Mouse (Mus musculus): ENCODE measurements around the gene Gps1. TPM values are rescaled to one million over a fixed set of nuclear protein-coding genes. Genes with fewer than 3 reads are reported as not detected.
"Not testable (repeated sequence)": the region's sequence is repeated elsewhere in the genome, so short reads cannot be mapped to it uniquely, and the experiment has no call there.

Gene Gps1
- polyA plus RNA-seq, 1 experiment from 2014 or later: 124 TPM

DNA sequence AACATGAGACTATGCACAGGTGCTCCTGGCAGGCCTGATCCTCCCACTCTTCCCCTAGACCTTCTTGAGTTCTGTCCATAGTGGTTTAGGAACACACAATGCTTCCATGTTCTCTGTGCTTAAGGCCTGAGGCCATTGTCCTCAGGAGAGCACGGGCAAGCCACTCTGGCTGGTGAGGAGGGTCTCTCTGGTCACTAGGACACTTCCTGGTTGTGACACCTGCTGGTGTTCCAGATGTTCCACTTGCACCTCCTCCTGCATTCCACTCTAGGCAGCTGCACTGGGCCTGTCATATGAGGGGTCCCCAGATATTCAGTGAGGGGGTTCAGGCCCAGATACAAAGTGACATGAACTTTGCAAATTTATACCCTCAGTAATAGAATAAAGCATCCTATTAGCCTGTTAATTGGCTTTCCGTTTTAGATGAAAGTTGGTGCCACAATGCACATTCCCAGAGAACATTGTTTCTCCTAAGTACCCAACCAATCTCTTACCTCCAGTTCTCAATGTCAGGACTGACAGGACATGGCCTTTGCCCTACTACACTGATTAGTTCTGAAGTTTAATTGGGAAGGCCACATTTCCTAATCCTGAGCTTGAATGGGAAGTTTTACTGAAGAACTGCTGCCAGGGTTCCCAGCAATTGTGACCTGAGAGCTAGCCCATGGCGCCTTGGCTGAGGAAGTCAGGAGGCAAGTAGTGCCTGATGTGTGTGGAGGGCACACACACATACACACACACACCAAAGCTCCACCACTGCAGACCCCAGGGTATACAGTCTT, 47.8 kb downstream of the Gps1 start:
- no peak overlapping the region for H3K27ac ChIP-seq (ENCODE audit: low read length)
- no peak overlapping the region for H3K4me2 ChIP-seq (ENCODE audit: low read depth, low read length)
- 85% methylated on average over 3 of the region's 3 CpGs for WGBS
- no peaks in the 10 kb centered on the region for H3K27me3 ChIP-seq (ENCODE audit: control insufficient read depth, insufficient read depth, low read length)
- no peak for ATAC-seq (replicated peaks; ENCODE audit: extremely low read depth, insufficient read depth, low FRiP score)
- no peaks in the 10 kb centered on the region for H3K9me3 ChIP-seq (replicated peaks; ENCODE audit: control insufficient read depth, low read length)
- no peaks in the 10 kb centered on the region for H3K36me3 ChIP-seq (ENCODE audit: control insufficient read depth, insufficient read depth)
- no peak overlapping the region for H3K4me3 ChIP-seq (ENCODE audit: low read length)
- H3K4me1 ChIP-seq (ENCODE audit: control insufficient read depth, insufficient read depth, low read length): peaks cover 16% of the 10 kb centered on the region
- no peak overlapping the region for H3K9ac ChIP-seq (ENCODE audit: low read length)

GRCm38 (mm10) chr11:120832962-120833361, 48.9 kb downstream of the Gps1 start:
- H3K27me3 ChIP-seq (ENCODE audit: control insufficient read depth, insufficient read depth, low read length); H3K36me3 ChIP-seq (ENCODE audit: control insufficient read depth, insufficient read depth); H3K4me3 ChIP-seq (ENCODE audit: low read length); H3K27ac ChIP-seq (ENCODE audit: low read length); H3K9me3 ChIP-seq (replicated peaks; ENCODE audit: control insufficient read depth, low read length); H3K4me2 ChIP-seq (ENCODE audit: low read depth, low read length); ATAC-seq (replicated peaks; ENCODE audit: extremely low read depth, insufficient read depth, low FRiP score); H3K9ac ChIP-seq (ENCODE audit: low read length): not testable (repeated sequence)
- peaks cover 16% of the 10 kb centered on the region for H3K4me1 ChIP-seq (ENCODE audit: control insufficient read depth, insufficient read depth, low read length)
- 85% methylated on average over 5 of the region's 5 CpGs for WGBS

- peak; percentile 25; the same call in 1 of the 2 replicates for ATAC-seq (replicated peaks; ENCODE audit: extremely low read depth, insufficient read depth, low FRiP score)
- 33% methylated on average over 8 of the region's 8 CpGs for WGBS
Measured at GRCm38 (mm10) chr11:120833555-120834280, 49.6 kb downstream of the Gps1 start.

More at GRCm38 (mm10) chr11:120833555-120834280, 49.6 kb downstream of the Gps1 start:
- peak overlapping the region; percentile 59 for H3K27ac ChIP-seq (ENCODE audit: low read length)
- peaks cover 16% of the 10 kb centered on the region for H3K4me1 ChIP-seq (ENCODE audit: control insufficient read depth, insufficient read depth, low read length)
- H3K4me3 ChIP-seq (ENCODE audit: low read length): no peak overlapping the region
- no peaks in the 10 kb centered on the region for H3K9me3 ChIP-seq (replicated peaks; ENCODE audit: control insufficient read depth, low read length)
- no peak overlapping the region for H3K4me2 ChIP-seq (ENCODE audit: low read depth, low read length)
- H3K27me3 ChIP-seq (ENCODE audit: control insufficient read depth, insufficient read depth, low read length): no peaks in the 10 kb centered on the region
- H3K9ac ChIP-seq (ENCODE audit: low read length): peak overlapping the region; percentile 46
- no peaks in the 10 kb centered on the region for H3K36me3 ChIP-seq (ENCODE audit: control insufficient read depth, insufficient read depth)

Other genes starting within 250 kb of the Gps1 start
- 134 and 139 TPM in 2 replicates for gene Mcrip1, start 234.5 kb upstream of the Gps1 start, polyA plus RNA-seq (2015; fragmentation: Nextera tagmentation; extraction: Ambion mirVana)
- gene Ppp1r27, start 233.1 kb upstream of the Gps1 start, polyA plus RNA-seq (2015; fragmentation: Nextera tagmentation; extraction: Ambion mirVana): 3.3 and 8.5 TPM in 2 replicates
- 435 and 437 TPM in 2 replicates for gene P4hb, start 211.0 kb upstream of the Gps1 start, polyA plus RNA-seq (2015; fragmentation: Nextera tagmentation; extraction: Ambion mirVana)
- gene Arhgdia, start 202.6 kb upstream of the Gps1 start, polyA plus RNA-seq (2015; fragmentation: Nextera tagmentation; extraction: Ambion mirVana): 435 and 439 TPM in 2 replicates
- 223 and 229 TPM in 2 replicates for gene Alyref, start 185.9 kb upstream of the Gps1 start, polyA plus RNA-seq (2015; fragmentation: Nextera tagmentation; extraction: Ambion mirVana)
- 179 and 193 TPM in 2 replicates for gene Anapc11, start 185.9 kb upstream of the Gps1 start, polyA plus RNA-seq (2015; fragmentation: Nextera tagmentation; extraction: Ambion mirVana)
- 13.6 and 15.5 TPM in 2 replicates for gene Npb, start 175.8 kb upstream of the Gps1 start, polyA plus RNA-seq (2015; fragmentation: Nextera tagmentation; extraction: Ambion mirVana)
- gene Pcyt2, start 166.3 kb upstream of the Gps1 start, polyA plus RNA-seq (2015; fragmentation: Nextera tagmentation; extraction: Ambion mirVana): 109 and 117 TPM in 2 replicates
- gene Sirt7, start 159.0 kb upstream of the Gps1 start, polyA plus RNA-seq (2015; fragmentation: Nextera tagmentation; extraction: Ambion mirVana): 21.1 and 28.1 TPM in 2 replicates
- gene Mafg, start 150.7 kb upstream of the Gps1 start, polyA plus RNA-seq (2015; fragmentation: Nextera tagmentation; extraction: Ambion mirVana): 14.7 and 19.1 TPM in 2 replicates
- 15.2 and 18.5 TPM in 2 replicates for gene Pycr1, start 140.5 kb upstream of the Gps1 start, polyA plus RNA-seq (2015; fragmentation: Nextera tagmentation; extraction: Ambion mirVana)
- 17.0 and 19.5 TPM in 2 replicates for gene Myadml2, start 136.1 kb upstream of the Gps1 start, polyA plus RNA-seq (2015; fragmentation: Nextera tagmentation; extraction: Ambion mirVana)
- gene Notum, start 123.1 kb upstream of the Gps1 start, polyA plus RNA-seq (2015; fragmentation: Nextera tagmentation; extraction: Ambion mirVana): 0.20 and 1.00 TPM in 2 replicates
- 105 and 109 TPM in 2 replicates for gene Aspscr1, start 111.3 kb upstream of the Gps1 start, polyA plus RNA-seq (2015; fragmentation: Nextera tagmentation; extraction: Ambion mirVana)
- 107 and 112 TPM in 2 replicates for gene Cenpx, start 70.5 kb upstream of the Gps1 start, polyA plus RNA-seq (2015; fragmentation: Nextera tagmentation; extraction: Ambion mirVana)
- 34.1 and 34.8 TPM in 2 replicates for gene Lrrc45, start 70.3 kb upstream of the Gps1 start, polyA plus RNA-seq (2015; fragmentation: Nextera tagmentation; extraction: Ambion mirVana)
- gene Rac3, start 62.8 kb upstream of the Gps1 start, polyA plus RNA-seq (2015; fragmentation: Nextera tagmentation; extraction: Ambion mirVana): 8.7 and 10.6 TPM in 2 replicates
- 15.3 and 17.1 TPM in 2 replicates for gene Dcxr, start 57.0 kb upstream of the Gps1 start, polyA plus RNA-seq (2015; fragmentation: Nextera tagmentation; extraction: Ambion mirVana)
- gene Cbr2, start 52.2 kb upstream of the Gps1 start, polyA plus RNA-seq (2015; fragmentation: Nextera tagmentation; extraction: Ambion mirVana): 54.8 and 59.4 TPM in 2 replicates
- 1.3 and 6.9 TPM in 2 replicates for gene Hmga1b, start 21.5 kb upstream of the Gps1 start, polyA plus RNA-seq (2015; fragmentation: Nextera tagmentation; extraction: Ambion mirVana)
- gene Rfng, start 65 bp upstream of the Gps1 start, polyA plus RNA-seq (2015; fragmentation: Nextera tagmentation; extraction: Ambion mirVana): 27.8 and 28.4 TPM in 2 replicates
- 44.7 and 49.7 TPM in 2 replicates for gene Dus1l, start 12.1 kb downstream of the Gps1 start, polyA plus RNA-seq (2015; fragmentation: Nextera tagmentation; extraction: Ambion mirVana)
- gene Fasn, start 40.3 kb downstream of the Gps1 start, polyA plus RNA-seq (2015; fragmentation: Nextera tagmentation; extraction: Ambion mirVana): 24.9 and 28.7 TPM in 2 replicates
- 4.0 and 4.5 TPM in 2 replicates for gene Ccdc57, start 148.6 kb downstream of the Gps1 start, polyA plus RNA-seq (2015; fragmentation: Nextera tagmentation; extraction: Ambion mirVana)
- gene Slc16a3, start 164.2 kb downstream of the Gps1 start, polyA plus RNA-seq (2015; fragmentation: Nextera tagmentation; extraction: Ambion mirVana): 164 and 206 TPM in 2 replicates
- gene Csnk1d, start 207.1 kb downstream of the Gps1 start, polyA plus RNA-seq (2015; fragmentation: Nextera tagmentation; extraction: Ambion mirVana): 68.8 and 76.1 TPM in 2 replicates

Measured in heart, embryonic 16.5 days (tissue).